Mouse (Mus musculus): Measurements from ENCODE around the gene Ddx42. TPM values are rescaled to one million over a fixed set of nuclear protein-coding genes. Genes with fewer than 3 reads are reported as not detected.

The Ddx42 gene
- total and polyA plus RNA-seq, 2 experiments from 2014 or later = 17.8 to 29.2 TPM

DNA sequence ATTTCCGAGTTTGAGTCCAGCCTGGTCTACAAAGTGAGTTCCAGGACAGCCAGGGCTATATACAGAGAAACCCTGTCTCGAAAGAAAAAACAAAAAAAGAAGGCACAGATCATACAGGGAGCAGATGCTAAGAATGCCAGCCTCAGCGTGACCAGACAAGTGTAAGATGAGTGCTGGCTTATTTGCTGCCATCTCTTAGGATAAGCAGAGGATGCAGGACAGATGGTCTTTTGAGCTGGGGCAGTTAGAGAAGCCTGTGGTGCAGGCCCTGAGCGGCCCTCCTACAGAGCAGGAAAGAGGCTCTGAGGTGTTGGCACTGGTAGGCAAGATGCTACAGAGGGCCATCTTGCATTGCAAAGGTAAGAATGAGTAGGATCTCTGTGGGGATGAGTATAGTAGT lies 66.6 kb downstream of the Ddx42 start:
- Histone ChIP-seq H3K27me3 (ENCODE audit: control insufficient read depth, insufficient read depth, low read length) (0 out of 2 replicates have a peak, but pooled peaks cover 1% of the 10 kb centered on the region), H3K27ac (ENCODE audit: low read depth) (no peak overlapping the region), H3K9ac (replicated peaks; ENCODE audit: low read depth, low read length) (no peak overlapping the region), H3K36me3 (replicated peaks; ENCODE audit: control insufficient read depth, insufficient read depth, low read length) (no peaks in the 10 kb centered on the region), H3K4me2 (ENCODE audit: low read depth, low read length) (no peak overlapping the region), H3K4me1 (ENCODE audit: control insufficient read depth, insufficient read depth) (no peaks in the 10 kb centered on the region), H3K9me3 (replicated peaks; ENCODE audit: control insufficient read depth, low read length) (no peaks in the 10 kb centered on the region), H3K4me3 (ENCODE audit: low read depth, low read length) (no peak overlapping the region)
- no peak for TF ChIP-seq CTCF (IDR thresholded peaks at IDR 0.05; ENCODE audit: low read depth)
- TF ChIP-seq EP300 (IDR thresholded peaks at IDR 0.05; ENCODE audit: low read depth) = no peak
- DNase-seq (ENCODE audit: low spot score) (no peak), ATAC-seq (ENCODE audit: insufficient read depth, low read depth) (no peak)
- 79% methylated on average over 4 of the region's 4 CpGs for WGBS

DNA sequence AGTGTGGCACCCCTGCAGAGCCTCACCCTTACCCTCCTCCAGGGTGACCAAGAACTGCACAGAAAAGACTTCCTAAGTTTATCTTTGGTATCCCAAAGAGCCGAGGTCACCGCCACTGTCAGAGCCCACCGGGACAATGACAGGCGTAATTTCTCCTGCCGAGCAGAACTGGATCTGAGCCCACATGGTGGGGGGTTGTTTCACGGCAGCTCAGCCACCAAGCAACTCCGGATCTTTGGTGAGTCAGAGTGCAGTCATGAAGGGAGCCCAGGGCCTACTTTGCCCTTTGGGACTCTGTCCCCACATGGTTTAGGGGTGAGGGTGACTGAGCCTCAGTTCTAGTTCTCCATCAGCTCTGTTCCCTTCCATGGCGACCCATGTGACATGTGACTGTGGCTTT lies 67.4 kb downstream of the Ddx42 start:
- no peak overlapping the region for H3K9ac ChIP-seq (replicated peaks; ENCODE audit: low read depth, low read length)
- no peaks in the 10 kb centered on the region for H3K27me3 ChIP-seq (ENCODE audit: control insufficient read depth, insufficient read depth, low read length)
- H3K9me3 ChIP-seq (replicated peaks; ENCODE audit: control insufficient read depth, low read length) = no peaks in the 10 kb centered on the region
- no peaks in the 10 kb centered on the region for H3K4me1 ChIP-seq (ENCODE audit: control insufficient read depth, insufficient read depth)
- no peak overlapping the region for H3K27ac ChIP-seq (ENCODE audit: low read depth)
- WGBS = 49% methylated on average over 8 of the region's 8 CpGs
- no peak overlapping the region for H3K4me2 ChIP-seq (ENCODE audit: low read depth, low read length)
- ATAC-seq (ENCODE audit: insufficient read depth, low read depth) (no peak), DNase-seq (ENCODE audit: low spot score) (no peak)
- no peak for TF ChIP-seq EP300 (IDR thresholded peaks at IDR 0.05; ENCODE audit: low read depth)
- H3K4me3 ChIP-seq (ENCODE audit: low read depth, low read length) = no peak overlapping the region
- no peaks in the 10 kb centered on the region for H3K36me3 ChIP-seq (replicated peaks; ENCODE audit: control insufficient read depth, insufficient read depth, low read length)

DNA sequence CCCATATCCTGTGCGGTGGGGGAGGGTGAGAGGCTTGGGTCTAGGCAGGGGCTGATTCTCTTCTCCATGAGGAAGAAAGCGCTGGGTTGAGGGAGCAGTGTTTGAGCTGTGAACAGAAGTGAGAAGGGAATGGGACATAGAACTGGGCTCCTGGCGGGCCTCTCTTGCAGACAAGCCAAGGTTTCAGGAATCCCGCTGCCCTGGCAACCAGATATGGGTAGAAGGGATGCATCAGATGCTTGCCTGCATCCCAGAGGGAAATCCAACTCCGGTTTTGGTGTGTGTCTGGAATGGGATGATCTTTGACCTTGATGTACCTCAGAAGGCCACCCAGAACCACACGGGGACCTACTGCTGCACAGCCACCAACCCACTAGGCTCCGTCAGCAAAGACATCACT lies 69.5 kb downstream of the Ddx42 start:
- no peak for ATAC-seq (ENCODE audit: insufficient read depth, low read depth)
- 65% methylated on average over 7 of the region's 7 CpGs for WGBS
- Histone ChIP-seq H3K27ac (ENCODE audit: low read depth) (no peak overlapping the region), H3K9me3 (replicated peaks; ENCODE audit: control insufficient read depth, low read length) (no peaks in the 10 kb centered on the region), H3K27me3 (ENCODE audit: control insufficient read depth, insufficient read depth, low read length) (no peaks in the 10 kb centered on the region), H3K9ac (replicated peaks; ENCODE audit: low read depth, low read length) (no peak overlapping the region), H3K4me2 (ENCODE audit: low read depth, low read length) (no peak overlapping the region), H3K4me3 (ENCODE audit: low read depth, low read length) (no peak overlapping the region), H3K4me1 (ENCODE audit: control insufficient read depth, insufficient read depth) (no peaks in the 10 kb centered on the region), H3K36me3 (replicated peaks; ENCODE audit: control insufficient read depth, insufficient read depth, low read length) (no peaks in the 10 kb centered on the region)
- TF ChIP-seq EP300 (IDR thresholded peaks at IDR 0.05; ENCODE audit: low read depth) = no peak
- no peak for TF ChIP-seq CTCF (IDR thresholded peaks at IDR 0.05; ENCODE audit: low read depth)
- DNase-seq (ENCODE audit: low spot score) = no peak

DNA sequence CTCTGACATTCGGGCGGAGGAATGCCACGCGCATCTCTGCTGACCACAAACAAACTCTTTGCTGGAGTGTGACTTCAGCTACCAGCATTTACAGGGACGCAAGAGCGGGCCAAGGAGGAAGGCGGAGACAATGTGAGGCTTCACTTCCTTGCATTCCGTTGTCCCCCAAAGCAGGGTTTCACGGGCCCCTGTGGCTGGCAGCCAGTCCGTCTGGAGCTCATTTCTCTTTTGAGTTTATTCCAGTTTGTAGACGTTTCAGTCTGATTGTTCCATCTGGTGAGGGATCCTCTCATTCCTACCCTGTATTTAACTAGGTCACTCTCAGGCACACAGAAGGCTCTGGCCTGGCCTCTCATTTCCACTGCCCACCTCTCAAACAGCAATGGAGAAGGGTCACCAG lies 70.3 kb downstream of the Ddx42 start:
- H3K4me3 ChIP-seq (ENCODE audit: low read depth, low read length) = no peak overlapping the region
- TF ChIP-seq CTCF (IDR thresholded peaks at IDR 0.05; ENCODE audit: low read depth) = no peak
- no peak for TF ChIP-seq EP300 (IDR thresholded peaks at IDR 0.05; ENCODE audit: low read depth)
- H3K36me3 ChIP-seq (replicated peaks; ENCODE audit: control insufficient read depth, insufficient read depth, low read length) = no peaks in the 10 kb centered on the region
- H3K9ac ChIP-seq (replicated peaks; ENCODE audit: low read depth, low read length) = no peak overlapping the region
- no peaks in the 10 kb centered on the region for H3K4me1 ChIP-seq (ENCODE audit: control insufficient read depth, insufficient read depth)
- H3K27ac ChIP-seq (ENCODE audit: low read depth) = no peak overlapping the region
- no peaks in the 10 kb centered on the region for H3K27me3 ChIP-seq (ENCODE audit: control insufficient read depth, insufficient read depth, low read length)
- no peak overlapping the region for H3K4me2 ChIP-seq (ENCODE audit: low read depth, low read length)
- ATAC-seq (ENCODE audit: insufficient read depth, low read depth) = no peak
- H3K9me3 ChIP-seq (replicated peaks; ENCODE audit: control insufficient read depth, low read length) = no peaks in the 10 kb centered on the region
- WGBS = 63% methylated on average over 11 of the region's 11 CpGs
- no peak for DNase-seq (ENCODE audit: low spot score)

DNA sequence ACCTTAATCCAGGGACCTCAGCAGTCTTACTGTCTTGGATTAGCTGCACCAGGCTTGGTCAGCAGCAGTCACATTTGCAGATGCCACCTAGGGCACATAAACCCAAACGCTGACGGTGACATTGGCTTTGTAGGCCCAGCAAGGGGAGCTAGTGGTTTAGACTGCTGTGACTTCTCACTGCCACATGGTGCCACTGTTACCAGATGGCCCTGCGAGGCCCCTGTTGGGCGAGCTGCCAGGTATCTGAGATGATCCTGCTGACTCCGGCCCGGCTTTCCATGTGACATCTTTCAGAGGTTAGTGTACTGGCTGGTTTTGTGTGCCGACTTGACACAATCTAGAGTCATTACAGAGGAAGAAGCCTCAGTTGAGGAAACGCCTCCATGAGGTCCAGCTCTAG lies 72.6 kb downstream of the Ddx42 start:
- WGBS = 19% methylated on average over 8 of the region's 8 CpGs
- Histone ChIP-seq H3K4me2 (ENCODE audit: low read depth, low read length) (no peak overlapping the region), H3K9ac (replicated peaks; ENCODE audit: low read depth, low read length) (no peak overlapping the region), H3K27me3 (ENCODE audit: control insufficient read depth, insufficient read depth, low read length) (no peaks in the 10 kb centered on the region), H3K27ac (ENCODE audit: low read depth) (no peak overlapping the region), H3K4me3 (ENCODE audit: low read depth, low read length) (no peak overlapping the region), H3K9me3 (replicated peaks; ENCODE audit: control insufficient read depth, low read length) (no peaks in the 10 kb centered on the region), H3K36me3 (replicated peaks; ENCODE audit: control insufficient read depth, insufficient read depth, low read length) (no peaks in the 10 kb centered on the region), H3K4me1 (ENCODE audit: control insufficient read depth, insufficient read depth) (no peaks in the 10 kb centered on the region)
- ATAC-seq (ENCODE audit: insufficient read depth, low read depth) (peak; percentile 90), DNase-seq (ENCODE audit: low spot score) (peak; percentile 89)
- TF ChIP-seq CTCF (IDR thresholded peaks at IDR 0.05; ENCODE audit: low read depth) (peak; percentile 70), EP300 (IDR thresholded peaks at IDR 0.05; ENCODE audit: low read depth) (no peak)

DNA sequence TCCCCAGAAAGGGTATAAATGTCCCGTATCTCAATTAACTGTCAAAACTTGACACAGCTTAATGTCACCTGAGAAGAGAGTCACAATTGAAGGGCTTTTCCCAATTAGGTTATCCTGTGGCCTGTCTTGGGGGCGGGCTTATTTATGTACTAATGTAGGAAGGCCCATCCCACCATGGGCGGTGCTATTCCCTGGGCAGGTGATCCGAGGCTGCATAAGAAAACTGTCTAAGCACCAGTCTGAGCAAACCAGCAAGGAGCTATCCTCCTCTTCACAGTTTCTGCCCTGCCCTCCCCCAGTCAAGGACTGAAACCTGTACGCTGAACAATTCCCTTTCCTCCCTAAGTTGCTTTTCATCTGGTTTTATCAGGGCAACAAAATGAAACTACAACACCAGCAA lies 73.7 kb downstream of the Ddx42 start:
- Histone ChIP-seq H3K4me1 (ENCODE audit: control insufficient read depth, insufficient read depth) (no peaks in the 10 kb centered on the region), H3K36me3 (replicated peaks; ENCODE audit: control insufficient read depth, insufficient read depth, low read length) (no peaks in the 10 kb centered on the region), H3K4me3 (ENCODE audit: low read depth, low read length) (no peak overlapping the region), H3K9ac (replicated peaks; ENCODE audit: low read depth, low read length) (no peak overlapping the region), H3K27me3 (ENCODE audit: control insufficient read depth, insufficient read depth, low read length) (no peaks in the 10 kb centered on the region), H3K27ac (ENCODE audit: low read depth) (no peak overlapping the region), H3K4me2 (ENCODE audit: low read depth, low read length) (no peak overlapping the region), H3K9me3 (replicated peaks; ENCODE audit: control insufficient read depth, low read length) (no peaks in the 10 kb centered on the region)
- ATAC-seq (ENCODE audit: insufficient read depth, low read depth) (no peak), DNase-seq (ENCODE audit: low spot score) (no peak)
- no peak for TF ChIP-seq CTCF (IDR thresholded peaks at IDR 0.05; ENCODE audit: low read depth)
- WGBS = 87% methylated on average over 5 of the region's 5 CpGs

All from heart, postnatal 0 days (tissue).